Mouse (Mus musculus) heart, adult 2 months (tissue): ENCODE measurements around the gene Hoxc4.

Experiments used
- CTCF ChIP-seq: fragments of 200-600 bp; IDR thresholded peaks from 2 replicates; pipeline ENCODE4 v1.8.1; 2022; ENCODE audit warnings: antibody characterized with exemption, mild to moderate bottlenecking, moderate library complexity
- EP300 ChIP-seq: fragments of 200-500 bp; IDR thresholded peaks from 2 replicates; pipeline ENCODE4 v1.6.1; 2011; ENCODE audit warnings: low read depth, low read length, control low read depth; ENCODE audit not compliant: insufficient read depth
- POLR2A ChIP-seq: fragments of 200-500 bp; IDR thresholded peaks from 2 replicates; pipeline ENCODE4 v1.6.1; 2011; ENCODE audit warnings: mild to moderate bottlenecking, low read depth, low read length, control low read depth; ENCODE audit not compliant: insufficient read depth

GRCm38 (mm10) chr15:102997431-102997830, 21.3 kb upstream of the Hoxc4 start:
- no peak for TF ChIP-seq CTCF
- no peak for TF ChIP-seq EP300
- no peak for TF ChIP-seq POLR2A
